Mouse (Mus musculus) stomach, postnatal 0 days (tissue): Measurements from ENCODE around the gene Il34.

Source experiments
- CTCF ChIP-seq: IDR thresholded peaks from 2 replicates; pipeline ENCODE4 v1.5.1; 2016; ENCODE audit warnings: antibody characterized with exemption, low read depth, mild to moderate bottlenecking, moderate library complexity
- EP300 ChIP-seq: optimal IDR thresholded peaks from 2 replicates; pipeline ENCODE3; 2016; ENCODE audit warnings: antibody characterized with exemption

DNA sequence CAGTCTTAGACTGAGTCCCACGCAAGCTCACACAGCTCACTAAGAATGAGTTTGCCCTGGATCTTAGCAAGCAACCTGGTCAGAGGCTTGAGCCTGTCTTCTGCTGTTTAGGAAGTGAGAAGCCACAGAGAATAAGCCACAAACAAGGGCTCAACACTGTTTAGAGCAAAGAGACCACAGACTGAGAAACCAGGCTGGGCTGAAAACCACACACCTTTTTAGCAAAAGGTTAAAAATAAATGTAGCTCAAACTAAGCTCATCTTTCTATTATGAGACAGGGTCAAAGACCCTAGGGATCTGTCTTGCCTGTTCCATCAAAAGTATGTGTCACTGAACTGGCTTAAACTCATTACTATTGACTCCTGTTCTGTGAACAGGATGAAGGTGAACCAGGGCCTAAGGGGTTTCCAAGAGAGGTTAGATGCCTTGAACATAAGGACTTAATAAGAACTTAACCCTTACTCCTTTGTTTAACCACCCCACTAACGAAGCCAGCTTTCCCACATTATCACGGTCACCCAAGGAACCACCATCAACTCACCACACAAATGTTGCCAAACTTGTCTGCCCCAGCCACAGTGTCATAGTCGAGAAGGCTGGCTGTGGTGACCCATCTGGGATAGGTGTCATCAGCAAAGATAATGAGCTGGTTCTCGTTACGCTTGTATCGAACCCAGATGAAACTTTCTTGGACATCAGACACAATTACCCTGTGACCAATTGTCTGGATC lies 7.5 kb upstream of the Il34 start:
- TF ChIP-seq CTCF (no peak), EP300 (no peak)
